In the genomic region with DNA sequence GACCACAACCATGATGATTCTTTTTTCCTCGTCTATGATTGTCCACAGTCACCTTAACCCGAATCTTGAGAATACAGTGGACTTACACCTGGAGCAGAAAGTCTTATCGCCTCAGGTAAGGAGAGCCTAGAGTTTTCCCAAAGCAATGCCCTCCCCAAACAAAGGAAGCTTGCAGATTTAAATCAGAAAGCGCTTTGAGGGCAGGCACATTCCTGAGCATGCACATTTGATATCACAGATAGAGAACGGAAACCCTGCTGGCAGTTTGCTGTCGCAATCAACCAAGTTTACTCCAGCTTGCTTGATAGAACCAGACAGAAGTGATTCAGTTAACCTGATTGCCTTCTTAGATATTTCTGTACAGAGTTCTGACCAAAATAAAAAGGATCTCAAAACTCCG, we compare ENCODE assay signal across 25 mouse cellular contexts.
"Had no signal": no experiment of that assay in that cellular context is flagged by ENCODE, and none has a peak within 500 bp of the region (broad histone marks: within the 10 kb centered on the region; RNA-seq: fewer than 3 reads in every experiment).

No protein-coding gene starts in this region.

- H3K36me3 ChIP-seq: heart, embryonic 13.5 days; heart, embryonic 15.5 days; hindbrain, embryonic 10.5 days; hindbrain, embryonic 12.5 days; hindbrain, embryonic 15.5 days; intestine, embryonic 15.5 days; kidney, embryonic 15.5 days; limb, embryonic 13.5 days; limb, embryonic 15.5 days; liver, embryonic 12.5 days had no signal

- H3K9ac ChIP-seq: heart, embryonic 13.5 days; heart, embryonic 15.5 days; hindbrain, embryonic 12.5 days; hindbrain, embryonic 15.5 days; intestine, embryonic 15.5 days; kidney, embryonic 15.5 days; limb, embryonic 13.5 days; limb, embryonic 15.5 days; liver, embryonic 12.5 days had no signal

- H3K4me3 ChIP-seq: heart, adult 2 months; heart, embryonic 13.5 days; heart, embryonic 15.5 days; hindbrain, embryonic 10.5 days; hindbrain, embryonic 12.5 days; hindbrain, embryonic 15.5 days; intestine, embryonic 15.5 days; kidney, embryonic 15.5 days; limb, embryonic 13.5 days; limb, embryonic 15.5 days; liver, embryonic 12.5 days had no signal

- H3K27ac ChIP-seq: heart, adult 2 months; heart, embryonic 13.5 days; heart, embryonic 15.5 days; hindbrain, embryonic 10.5 days; hindbrain, embryonic 12.5 days; hindbrain, embryonic 15.5 days; hindbrain, postnatal 0 days; intestine, embryonic 15.5 days; kidney, embryonic 15.5 days; kidney, postnatal 0 days; limb, embryonic 13.5 days; limb, embryonic 15.5 days; liver, embryonic 12.5 days had no signal

- DNase-seq: gastrocnemius, postnatal 14 days; gastrocnemius, postnatal 36 days; heart, adult 11 months; heart, adult 2 months; heart, postnatal 14 days; heart, postnatal 4 days; kidney, adult 11 months; kidney, adult 2 months; kidney, adult 9 months; layer of hippocampus, adult 9-11 months; layer of hippocampus, postnatal 36 days; left cerebral cortex, postnatal 4 days had no signal

- H3K4me1 ChIP-seq: heart, embryonic 15.5 days; hindbrain, embryonic 12.5 days; hindbrain, embryonic 15.5 days; limb, embryonic 13.5 days; limb, embryonic 15.5 days; liver, embryonic 12.5 days had no signal

- ATAC-seq: hindbrain, postnatal 0 days; liver, embryonic 12.5 days had no signal

- H3K4me2 ChIP-seq: heart, embryonic 11.5 days; heart, embryonic 13.5 days; heart, embryonic 15.5 days; hindbrain, embryonic 12.5 days; hindbrain, embryonic 15.5 days; limb, embryonic 13.5 days; limb, embryonic 15.5 days; liver, embryonic 12.5 days had no signal

- H3K9me3 ChIP-seq: heart, embryonic 13.5 days; heart, embryonic 15.5 days; hindbrain, embryonic 12.5 days; hindbrain, embryonic 15.5 days; intestine, embryonic 15.5 days; kidney, embryonic 15.5 days; limb, embryonic 13.5 days; limb, embryonic 15.5 days; liver, embryonic 12.5 days had no signal

- H3K27me3 ChIP-seq: heart, embryonic 13.5 days; heart, embryonic 15.5 days; hindbrain, embryonic 12.5 days; hindbrain, embryonic 15.5 days; intestine, embryonic 15.5 days; kidney, embryonic 15.5 days; limb, embryonic 13.5 days; limb, embryonic 15.5 days; liver, embryonic 12.5 days had no signal
